Mouse (Mus musculus) CH12.LX (cell line): ENCODE results near the gene Myt1.

Experiments used
- CTCF ChIP-seq, 2 experiments: IDR thresholded peaks in 1 of 2; conservative IDR thresholded peaks in 1 of 2; 2 replicates each; pipeline ENCODE4 v1.5.1; 2011 to 2012; ENCODE audit warnings: low read depth in 2 of 2, low read length in 2 of 2, improper control_type of control experiment in 1 of 2, inconsistent platforms in 1 of 2, mild to moderate bottlenecking in 1 of 2, moderate library complexity in 1 of 2
- E2F4 ChIP-seq: IDR thresholded peaks from 2 replicates; pipeline ENCODE4 v1.6.1; 2011; ENCODE audit warnings: low read depth, low read length, improper control_type of control experiment; ENCODE audit not compliant: insufficient replicate concordance
- EP300 ChIP-seq: IDR thresholded peaks from 2 replicates; pipeline ENCODE4 v1.6.1; 2011; ENCODE audit warnings: low read length, improper control_type of control experiment
- MAFK ChIP-seq: IDR thresholded peaks from 2 replicates; pipeline ENCODE4 v1.6.1; 2011; ENCODE audit warnings: low read length, improper control_type of control experiment; ENCODE audit not compliant: insufficient replicate concordance
- MAX ChIP-seq: IDR thresholded peaks from 2 replicates; pipeline ENCODE4 v1.6.1; 2011; ENCODE audit warnings: low read length, improper control_type of control experiment
- POLR2A ChIP-seq: IDR thresholded peaks from 2 replicates; pipeline ENCODE4 v1.6.1; 2011; ENCODE audit warnings: low read depth, mild to moderate bottlenecking, improper control_type of control experiment, low read length
- POLR2AphosphoS2 ChIP-seq: IDR thresholded peaks from 2 replicates; pipeline ENCODE4 v1.6.1; 2011; ENCODE audit warnings: low read depth, low read length, improper control_type of control experiment
- RCOR1 ChIP-seq: conservative IDR thresholded peaks from 2 replicates; pipeline ENCODE4 v1.6.1; 2012; ENCODE audit warnings: low read depth, mild to moderate bottlenecking, inconsistent platforms, low read length, improper control_type of control experiment
- SIN3A ChIP-seq: IDR thresholded peaks from 2 replicates; pipeline ENCODE4 v1.6.1; 2012; ENCODE audit warnings: low read length, improper control_type of control experiment, inconsistent platforms
- USF1 ChIP-seq: IDR thresholded peaks from 2 replicates; pipeline ENCODE4 v1.6.1; 2014; ENCODE audit warnings: low read depth, mild to moderate bottlenecking, inconsistent platforms, low read length, improper control_type of control experiment
- ZC3H11A ChIP-seq: IDR thresholded peaks from 2 replicates; pipeline ENCODE4 v1.6.1; 2012; ENCODE audit warnings: low read depth, mild to moderate bottlenecking, inconsistent platforms, low read length, improper control_type of control experiment

DNA sequence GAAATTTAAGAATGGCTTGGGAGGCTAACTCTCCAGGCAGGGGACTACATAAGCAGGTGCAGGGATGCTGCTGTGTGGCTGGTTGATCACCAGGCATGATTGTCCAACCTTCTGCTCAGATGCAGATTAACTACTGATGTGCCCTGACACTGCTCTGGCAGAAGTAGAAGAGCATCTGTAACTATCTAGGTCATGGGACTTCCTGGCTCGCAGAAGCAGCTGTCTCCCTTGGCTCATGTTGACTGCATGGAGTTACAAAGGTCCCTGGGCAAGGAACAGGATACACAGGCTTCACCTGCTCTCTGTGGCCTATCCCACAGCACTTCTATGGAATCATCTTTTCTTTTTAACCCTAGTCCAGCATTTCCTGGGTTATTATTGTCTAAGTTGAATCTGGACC lies 12.7 kb downstream of the Myt1 start:
- TF ChIP-seq CTCF (conservative IDR thresholded peaks at IDR 0.05 in 1 of 2, IDR thresholded peaks at IDR 0.05 in 1 of 2; ENCODE audit: low read depth in 2 of 2, low read length in 2 of 2), result no peak
- TF ChIP-seq EP300, result no peak
- no peak for TF ChIP-seq ZC3H11A
- no peak for TF ChIP-seq USF1
- no peak for TF ChIP-seq POLR2A
- TF ChIP-seq MAX, result no peak
- TF ChIP-seq RCOR1, result no peak
- no peak for TF ChIP-seq E2F4
- no peak for TF ChIP-seq SIN3A
- no peak for TF ChIP-seq MAFK
- no peak for TF ChIP-seq POLR2AphosphoS2
